Mouse (Mus musculus) layer of hippocampus, adult 2 months (tissue): ENCODE results near the gene Dhx15. TPM values are rescaled to one million over a fixed set of nuclear protein-coding genes. Genes with fewer than 3 reads are reported as not detected.

Experiments
- DNase-seq, 2 experiments: peaks; one replicate each; pipeline ENCODE4 v3.0.0; 2022; ENCODE audit warnings: low spot score in 2 of 2
- H3K27ac ChIP-seq: fragments of 200-600 bp; 2 replicates; pipeline ENCODE4 v1.8.1; 2022
- H3K4me3 ChIP-seq: fragments of 200-600 bp; 2 replicates; pipeline ENCODE4 v1.8.1; 2022; ENCODE audit warnings: mild to moderate bottlenecking
- CTCF ChIP-seq: fragments of 200-600 bp; conservative IDR thresholded peaks from 2 replicates; pipeline ENCODE4 v1.8.1; 2022; ENCODE audit warnings: antibody characterized with exemption, mild to moderate bottlenecking, moderate library complexity
- total RNA-seq, 2 experiments: library from RNA; stranded (reverse); gene quantifications; 2 replicates each; pipeline ENCODE4 v1.2.3; 2021

The Dhx15 gene
- total RNA-seq, 2 experiments from 2014 or later: 96.1 to 101 TPM

DNA sequence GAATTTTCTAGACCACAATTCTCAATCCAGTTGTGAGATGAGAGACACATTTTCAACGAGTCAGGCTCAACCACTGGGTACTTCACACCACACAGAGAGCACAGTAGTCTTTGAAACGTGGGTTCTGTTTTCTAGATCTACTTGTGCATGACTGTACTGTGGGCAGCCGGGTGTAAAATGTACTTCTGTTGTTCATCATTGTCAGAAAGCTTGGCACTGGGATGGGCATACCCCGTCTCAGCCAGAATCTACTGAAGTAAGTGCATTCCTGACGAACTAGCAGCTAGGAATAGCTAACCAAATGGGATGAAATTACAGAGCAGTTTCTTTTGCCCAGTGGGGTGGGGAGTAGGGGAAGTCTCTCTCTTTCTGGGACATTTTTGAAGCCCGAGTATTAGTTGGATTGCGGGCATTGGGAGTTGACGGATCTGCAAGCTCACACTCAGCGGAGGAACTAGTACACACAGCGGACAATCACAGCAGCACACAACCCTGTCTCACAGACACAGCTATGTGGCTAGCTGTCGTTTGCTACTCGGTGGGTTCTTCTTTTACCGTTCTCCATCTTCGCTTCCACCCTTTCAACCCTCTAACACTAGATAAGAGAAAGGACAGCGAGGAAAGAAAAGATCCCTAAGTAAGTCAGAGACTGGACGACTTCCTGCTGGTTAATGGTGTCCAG lies 54.7 kb downstream of the Dhx15 start:
- TF ChIP-seq CTCF: no peak
- no peak for DNase-seq
- no peak overlapping the region for H3K4me3 ChIP-seq
- H3K27ac ChIP-seq: no peak overlapping the region

DNA sequence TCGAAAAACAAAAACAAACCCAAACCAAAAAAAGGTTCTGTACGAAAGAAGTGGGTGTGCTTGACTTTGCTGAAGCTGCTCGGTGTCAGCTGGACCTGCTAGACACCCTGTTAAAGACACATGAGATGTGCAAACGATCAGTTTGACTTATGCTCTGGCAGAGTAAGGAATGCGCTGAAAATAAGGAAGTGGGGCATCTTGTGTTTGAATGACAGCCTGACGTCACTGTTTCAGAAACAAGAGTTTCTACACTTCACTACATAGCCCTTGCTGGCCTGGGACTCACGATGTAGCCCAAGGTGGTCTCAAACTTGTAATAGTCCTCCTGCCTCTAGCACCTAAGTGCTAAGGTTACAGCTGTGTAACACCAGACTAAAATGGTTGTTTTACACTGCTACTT lies 57.5 kb downstream of the Dhx15 start:
- no peak for TF ChIP-seq CTCF
- Histone ChIP-seq H3K27ac (no peak overlapping the region), H3K4me3 (no peak overlapping the region)
- DNase-seq: no peak

DNA sequence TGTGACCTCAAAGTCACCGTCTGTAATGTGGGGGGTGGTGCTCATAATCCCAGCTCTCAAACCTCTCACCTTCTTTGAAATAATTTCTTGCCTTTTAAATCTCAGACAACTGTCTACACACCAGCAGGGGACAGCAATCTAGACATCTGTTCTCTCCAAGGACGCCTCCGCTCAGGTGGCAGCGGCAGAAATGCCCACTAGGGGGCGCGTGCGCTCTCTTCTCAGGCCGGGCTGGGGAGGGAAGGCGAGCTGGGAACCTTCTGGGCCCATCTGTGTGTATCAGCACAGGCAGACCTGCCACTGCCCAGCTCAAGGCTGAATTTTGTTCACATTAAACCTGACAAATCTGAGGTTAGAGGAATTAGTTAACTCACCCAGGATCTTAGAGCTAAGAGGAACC lies 58.2 kb downstream of the Dhx15 start:
- Histone ChIP-seq H3K27ac (no peak overlapping the region), H3K4me3 (no peak overlapping the region)
- peak; percentile 79 for TF ChIP-seq CTCF
- DNase-seq: peak in 1 of 2 experiments; percentile 48

DNA sequence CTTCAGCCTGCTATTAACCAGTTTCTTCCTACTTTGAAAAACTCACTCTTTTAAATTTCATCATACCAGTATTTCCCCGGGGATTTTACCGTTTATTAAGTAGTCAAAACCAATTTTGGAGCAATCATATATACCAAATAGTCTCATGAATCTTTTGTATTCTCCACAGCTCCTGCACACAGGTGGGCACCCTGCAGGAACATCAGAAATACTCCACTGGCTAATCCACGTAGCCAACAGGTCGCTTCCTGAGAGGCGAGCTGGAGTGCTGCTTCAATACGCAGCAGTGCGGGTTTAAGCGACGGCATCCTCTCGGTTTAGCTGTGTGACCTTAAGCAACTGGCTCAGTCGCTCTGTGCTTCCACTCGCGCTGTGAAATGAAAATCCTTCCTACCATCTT lies 58.9 kb downstream of the Dhx15 start:
- TF ChIP-seq CTCF: no peak
- no peak for DNase-seq
- no peak overlapping the region for H3K4me3 ChIP-seq
- H3K27ac ChIP-seq: no peak overlapping the region

DNA sequence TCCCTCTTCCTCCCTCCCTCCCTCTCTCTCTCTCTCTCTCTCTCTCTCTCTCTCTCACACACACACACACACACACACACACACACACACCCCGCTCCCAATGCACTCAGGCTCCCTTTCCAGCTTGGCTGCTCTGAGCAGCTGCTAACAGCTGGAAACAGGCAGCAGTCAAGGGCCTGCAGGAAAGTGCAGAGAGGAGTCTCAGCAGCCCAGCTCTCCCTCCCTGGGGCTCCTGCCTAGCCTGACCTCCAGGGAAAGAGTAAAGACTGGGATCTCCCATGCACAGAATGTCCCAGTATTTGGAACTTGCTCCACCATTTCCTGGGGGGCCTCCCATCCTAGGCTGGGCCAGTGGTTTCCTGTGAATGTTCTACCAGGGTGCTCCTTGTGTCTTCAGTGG lies 59.8 kb downstream of the Dhx15 start:
- H3K27ac ChIP-seq: no peak overlapping the region
- DNase-seq: no peak
- no peak overlapping the region for H3K4me3 ChIP-seq
- no peak for TF ChIP-seq CTCF

DNA sequence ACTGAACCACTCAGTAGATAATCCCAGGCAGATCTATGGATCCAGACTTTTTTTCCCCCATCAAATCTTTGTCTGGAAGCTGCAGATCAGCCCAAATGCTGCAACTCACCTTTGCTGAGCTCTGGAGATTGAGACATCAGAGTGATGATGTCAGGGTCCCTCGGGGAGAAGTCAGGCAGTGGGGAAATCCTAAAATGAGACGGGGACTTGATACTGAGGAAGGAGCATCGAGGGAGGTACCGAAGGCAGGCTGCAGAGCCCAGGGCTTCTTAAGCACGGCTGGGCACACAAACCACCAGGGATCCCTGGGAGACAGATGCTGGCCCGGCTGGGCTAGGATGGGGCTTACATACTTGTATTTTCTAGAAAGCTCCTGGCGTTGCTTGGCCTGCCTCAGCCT lies 64.1 kb downstream of the Dhx15 start:
- TF ChIP-seq CTCF: no peak
- H3K4me3 ChIP-seq: no peak overlapping the region
- no peak for DNase-seq
- no peak overlapping the region for H3K27ac ChIP-seq

DNA sequence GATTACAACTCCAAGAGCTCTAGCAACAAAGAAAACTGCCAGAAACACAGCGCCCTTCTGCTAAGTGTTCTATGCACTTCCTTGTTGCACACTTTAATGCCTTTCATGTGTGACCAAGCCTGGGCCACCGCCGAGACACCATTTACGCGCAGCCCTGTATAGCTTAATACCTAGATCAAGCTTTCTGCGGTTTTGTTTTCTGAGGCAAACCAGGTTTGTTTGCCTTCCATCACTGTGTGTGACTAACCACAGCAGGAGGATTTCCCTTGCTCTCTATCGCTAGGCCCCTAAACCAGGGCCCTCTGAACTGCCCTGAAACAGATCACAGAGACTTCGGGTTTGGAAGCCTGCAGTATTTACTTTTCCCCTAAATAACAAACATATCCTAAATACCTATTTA lies 64.5 kb downstream of the Dhx15 start:
- no peak overlapping the region for H3K27ac ChIP-seq
- DNase-seq: no peak
- no peak overlapping the region for H3K4me3 ChIP-seq
- no peak for TF ChIP-seq CTCF

DNA sequence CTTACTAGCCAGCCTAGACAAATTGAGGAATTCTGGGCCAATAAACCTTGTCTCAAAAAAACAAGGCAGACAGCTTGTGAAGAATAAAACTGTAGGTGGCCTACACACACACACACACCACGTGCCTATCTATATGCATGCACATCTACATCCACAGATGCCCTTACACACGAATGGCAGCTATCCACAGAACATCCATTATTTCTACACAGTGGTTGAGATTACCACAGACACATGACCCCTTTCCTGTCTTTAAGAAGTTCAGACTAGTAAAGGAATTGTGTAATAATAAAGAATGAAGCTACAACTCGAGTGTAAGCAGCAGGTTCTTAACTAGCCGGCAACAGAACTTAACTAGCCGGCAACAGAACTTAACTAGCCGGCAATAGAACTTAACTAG lies 68.2 kb downstream of the Dhx15 start:
- Histone ChIP-seq H3K4me3 (no peak overlapping the region), H3K27ac (no peak overlapping the region)
- TF ChIP-seq CTCF: no peak
- DNase-seq: no peak

DNA sequence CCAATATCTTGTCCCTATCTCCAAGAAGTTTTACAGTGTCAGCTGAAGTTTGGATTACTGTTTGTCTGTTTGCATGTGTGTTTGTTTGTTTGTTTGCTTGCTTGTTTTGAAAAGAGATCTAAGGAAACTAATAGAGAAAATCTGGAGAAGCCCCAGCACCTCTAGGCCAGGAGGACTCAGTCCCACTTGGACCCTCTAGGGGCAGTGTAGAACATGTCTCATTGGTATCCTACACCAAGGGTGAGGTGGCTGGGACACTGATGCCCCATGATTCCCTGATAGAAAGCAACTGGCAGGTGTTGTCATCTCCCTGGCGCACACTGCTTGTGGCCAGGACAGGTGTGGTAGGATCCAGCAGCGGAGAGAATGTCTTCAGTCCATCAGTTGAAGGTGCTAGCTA lies 70.5 kb downstream of the Dhx15 start:
- peak; percentile 57 for TF ChIP-seq CTCF
- Histone ChIP-seq H3K27ac (no peak overlapping the region), H3K4me3 (no peak overlapping the region)
- DNase-seq: no peak

DNA sequence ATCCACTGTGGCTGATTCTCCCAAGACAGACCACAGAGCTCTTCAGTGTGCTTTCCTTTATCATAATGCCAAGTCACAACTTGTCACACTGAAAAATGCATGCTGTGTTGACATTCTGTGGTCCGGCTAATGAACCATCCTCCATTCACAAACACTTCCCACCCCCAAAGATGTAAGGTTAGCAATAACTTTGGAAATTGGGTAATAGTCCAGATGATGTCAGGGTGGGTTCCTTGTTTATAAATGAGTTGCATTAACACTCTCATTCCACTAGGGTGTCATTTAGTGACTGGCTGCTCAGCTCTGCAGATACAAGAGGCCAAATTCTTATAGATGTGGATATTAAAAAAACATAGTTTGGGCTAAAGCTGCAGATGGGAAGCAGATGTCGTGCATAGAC lies 71.1 kb downstream of the Dhx15 start:
- DNase-seq: no peak
- Histone ChIP-seq H3K27ac (no peak overlapping the region), H3K4me3 (no peak overlapping the region)
- peak; percentile 50 for TF ChIP-seq CTCF

DNA sequence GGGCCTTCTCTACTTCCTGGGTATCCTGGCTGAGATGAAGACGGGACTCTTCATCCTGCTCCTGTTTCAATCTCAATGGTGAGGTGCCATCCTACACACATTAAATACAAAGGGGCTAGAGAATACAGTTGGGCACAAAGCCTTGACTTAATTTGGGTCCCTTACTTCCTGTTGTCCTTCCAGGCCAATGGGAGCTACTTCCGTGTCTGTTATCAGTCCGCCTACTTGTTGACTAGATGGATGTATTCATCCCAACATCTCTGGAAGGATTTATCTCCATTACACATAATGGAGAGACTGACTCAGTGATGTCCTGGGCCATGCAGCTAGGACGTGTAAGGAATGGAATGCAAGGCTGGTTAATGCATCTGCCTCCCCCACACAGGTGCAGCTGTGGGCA lies 72.5 kb downstream of the Dhx15 start:
- no peak for TF ChIP-seq CTCF
- Histone ChIP-seq H3K4me3 (no peak overlapping the region), H3K27ac (no peak overlapping the region)
- no peak for DNase-seq

DNA sequence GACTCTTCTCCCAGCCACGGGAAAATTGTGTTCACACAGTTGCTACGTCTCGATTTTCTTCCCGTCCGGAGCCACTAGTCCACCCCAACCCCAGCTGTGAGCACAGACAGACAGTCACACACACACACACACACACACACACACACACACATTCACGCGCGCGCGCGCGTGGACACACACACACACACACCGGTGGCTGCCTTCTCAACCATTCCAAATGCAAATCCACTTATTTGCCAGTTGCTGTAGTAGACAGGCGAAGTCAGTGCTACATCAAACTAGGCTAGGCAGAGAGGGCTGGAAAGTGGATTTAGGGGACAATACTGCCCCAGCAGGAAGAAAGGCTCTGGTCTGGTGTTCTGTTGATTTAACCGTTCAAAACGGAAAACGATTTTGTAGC lies 73.9 kb downstream of the Dhx15 start:
- Histone ChIP-seq H3K4me3 (peak overlapping the region; percentile 79), H3K27ac (peak overlapping the region; percentile 68)
- no peak for TF ChIP-seq CTCF
- DNase-seq: peak; percentile 16 to 23

DNA sequence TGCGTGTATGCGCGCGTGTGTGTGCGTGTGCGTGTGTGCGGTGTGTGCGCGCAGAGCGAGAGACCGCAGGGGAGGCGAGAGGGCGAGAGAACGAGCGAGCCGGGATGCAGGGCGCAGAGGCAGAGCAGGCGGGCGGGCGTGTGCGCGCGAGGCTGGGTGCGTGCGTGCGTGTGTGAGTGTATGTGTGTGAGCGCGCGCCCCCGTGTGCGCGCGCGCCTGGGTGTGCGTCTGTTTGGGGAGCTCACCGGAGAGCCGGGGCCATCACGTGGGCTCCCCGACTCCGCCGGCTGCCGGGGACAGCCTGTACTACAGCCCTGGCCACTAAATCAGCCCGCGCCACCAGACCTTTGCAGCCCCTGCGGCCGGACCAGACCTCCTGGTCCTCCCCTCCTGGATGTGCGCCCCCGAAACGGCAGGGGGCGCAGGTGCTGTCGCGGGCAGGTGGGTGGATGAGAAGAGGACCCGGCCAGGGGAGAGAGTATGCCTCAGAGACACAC lies 74.4 kb downstream of the Dhx15 start:
- TF ChIP-seq CTCF: peak; percentile 85

DNA sequence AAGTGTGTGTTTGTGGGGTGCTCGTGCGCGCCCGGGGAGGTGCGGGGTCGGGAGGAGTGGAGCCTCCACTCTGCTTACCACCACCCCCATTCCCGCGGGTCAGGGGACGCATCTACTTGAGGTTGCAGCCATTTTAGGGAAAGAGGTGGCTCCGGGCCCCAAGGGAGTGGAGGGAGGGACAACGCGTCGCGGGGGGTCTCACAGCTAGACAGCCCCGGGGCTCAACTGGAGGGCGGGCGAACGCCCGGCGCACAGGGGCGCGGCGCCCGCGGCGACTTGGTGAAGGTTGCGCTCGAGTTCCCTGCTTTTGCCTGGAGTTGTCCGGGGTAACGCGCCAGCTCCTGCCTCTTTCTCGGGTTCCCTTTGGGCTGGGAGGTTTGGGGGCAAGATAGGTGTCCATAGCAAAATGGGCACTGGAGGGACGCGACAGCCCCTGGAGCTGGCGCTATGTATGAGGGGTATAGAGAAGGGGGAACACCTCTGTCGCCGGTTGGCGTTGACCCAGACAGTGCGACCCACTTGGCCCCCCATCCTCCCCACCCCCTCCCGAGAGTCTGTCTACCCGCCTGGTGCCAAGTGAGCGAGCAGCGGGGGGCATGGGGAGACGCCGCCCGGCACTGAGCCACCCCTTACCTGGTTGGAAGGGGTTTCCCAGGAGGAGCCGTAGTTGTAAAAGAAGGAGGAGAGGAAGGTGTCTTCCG lies 75.4 kb downstream of the Dhx15 start:
- TF ChIP-seq CTCF: no peak
- H3K4me3 ChIP-seq: peak overlapping the region; percentile 79
- DNase-seq: peak in 1 of 2 experiments; percentile 26
- H3K27ac ChIP-seq: peak overlapping the region; percentile 68

More for the DNA sequence above, 74.4 kb downstream of the Dhx15 start:
- Histone ChIP-seq H3K4me3 (peak overlapping the region; percentile 79), H3K27ac (peak overlapping the region; percentile 68)
- DNase-seq: peak; percentile 80 to 87
